Mouse (Mus musculus) kidney, adult 2 months (tissue): ENCODE data around the gene 4931417E11Rik. TPM values are rescaled to one million over a fixed set of nuclear protein-coding genes. Genes with fewer than 3 reads are reported as not detected.

ENCODE experiments used
- DNase-seq: peaks from one replicate; pipeline ENCODE4 v3.0.0; 2021
- H3K27ac ChIP-seq: fragments of 200-500 bp; 2 replicates; pipeline ENCODE4 v1.5.1; 2012; ENCODE audit warnings: low read depth, low read length, control low read depth, inconsistent platforms; ENCODE audit not compliant: insufficient read depth
- H3K27me3 ChIP-seq: fragments of 200-500 bp; replicated peaks from 2 replicates; pipeline ENCODE4 v1.6.1; 2012; ENCODE audit warnings: mild to moderate bottlenecking, moderate library complexity, low read length, inconsistent platforms; ENCODE audit not compliant: control insufficient read depth, insufficient read depth
- H3K36me3 ChIP-seq: fragments of 200-500 bp; 2 replicates; pipeline ENCODE4 v1.6.1; 2012; ENCODE audit warnings: mild to moderate bottlenecking, moderate library complexity, low read length, inconsistent platforms; ENCODE audit not compliant: control insufficient read depth, insufficient read depth
- H3K4me1 ChIP-seq: fragments of 200-500 bp; 2 replicates; pipeline ENCODE4 v1.6.1; 2011; ENCODE audit warnings: low read length; ENCODE audit not compliant: control insufficient read depth, insufficient read depth
- H3K4me3 ChIP-seq: fragments of 200-500 bp; 2 replicates; pipeline ENCODE4 v1.5.1; 2011; ENCODE audit warnings: mild to moderate bottlenecking, low read depth, low read length, control low read depth; ENCODE audit not compliant: insufficient read depth
- CTCF ChIP-seq: fragments of 200-500 bp; conservative IDR thresholded peaks from 2 replicates; pipeline ENCODE4 v1.5.1; 2011; ENCODE audit warnings: low read depth, mild to moderate bottlenecking, control low read depth, low read length, moderate library complexity, mixed read lengths; ENCODE audit not compliant: insufficient read depth, insufficient read length
- POLR2A ChIP-seq: fragments of 200-500 bp; IDR thresholded peaks from one replicate; pipeline ENCODE4 v1.6.1; 2011; ENCODE audit warnings: low read depth, low read length, control low read depth
- WGBS: fragments of 180-500 bp; shearing (Covaris S2); methylation state at CpG from one replicate; pipeline ENCODE4 v1.1.7; 2018; 5-methylcytosine and 5-hydroxymethylcytosine counted together
- polyA plus RNA-seq: library from polyadenylated mRNA; depleted of rRNA; stranded (reverse); fragments of >200 nt; gene quantifications from 2 replicates; pipeline ENCODE4 v1.2.3, GENCODE M21; 2012; rRNA removed

The 4931417E11Rik gene
- polyA plus RNA-seq = 0.08 TPM in 1 of 2 replicates, not detected in the other

DNA sequence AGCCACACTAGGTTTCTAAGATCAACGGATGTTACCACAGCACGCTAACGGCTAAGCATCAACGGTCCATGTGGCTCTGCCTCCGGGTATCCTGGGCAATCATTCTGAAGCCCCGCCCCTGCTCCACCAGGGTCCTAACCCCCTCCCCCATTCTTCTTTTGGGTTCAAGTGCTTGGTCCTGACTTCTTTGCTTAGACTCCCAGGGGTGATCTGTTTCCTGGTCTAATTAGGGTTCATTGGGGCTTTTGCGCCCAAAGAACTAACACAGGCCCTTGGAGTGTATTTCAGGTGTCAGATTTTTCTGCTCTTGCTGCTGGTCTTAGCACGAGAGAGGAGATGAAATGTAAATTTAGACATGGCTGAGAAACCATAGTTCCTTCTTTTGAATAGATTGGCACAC lies at the start of gene 4931417E11Rik:
Gene 4931417E11Rik, minus strand, starts transcription at position 101 of the 400 bp plus-strand sequence.
- no peaks in the 10 kb centered on the region for H3K27me3 ChIP-seq
- 90% methylated on average over 8 of the region's 8 CpGs for WGBS
- no peaks in the 10 kb centered on the region for H3K36me3 ChIP-seq

DNA sequence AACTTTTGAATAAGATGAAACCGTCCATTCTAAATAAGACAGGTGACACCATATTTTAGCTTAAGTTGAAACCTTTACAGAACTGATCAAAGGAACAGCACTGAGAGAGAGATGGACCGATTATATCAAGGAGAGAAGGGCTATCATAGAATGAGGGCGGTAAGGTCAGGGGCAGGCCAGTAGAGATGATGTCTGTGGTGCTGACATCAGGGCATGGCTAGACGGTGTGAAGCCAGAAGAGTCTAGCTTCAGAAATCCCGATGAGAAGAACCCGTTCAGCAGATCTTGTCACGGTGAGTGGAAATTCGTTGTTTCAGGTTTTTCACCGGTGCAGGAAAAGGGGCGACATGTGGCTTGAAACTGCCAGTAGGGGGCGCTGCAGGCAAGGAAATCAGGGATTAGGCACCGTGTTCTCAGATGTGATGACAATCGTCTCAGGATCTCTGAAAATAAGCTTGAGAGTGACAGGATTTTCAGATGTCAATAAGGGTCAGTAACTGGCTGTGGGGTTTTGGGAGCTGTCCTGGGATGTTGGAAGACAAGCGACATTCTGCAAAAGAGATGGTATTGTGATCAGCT lies 48.4 kb upstream of the 4931417E11Rik start:
- no peaks in the 10 kb centered on the region for H3K27me3 ChIP-seq
- H3K36me3 ChIP-seq = no peaks in the 10 kb centered on the region
- H3K4me1 ChIP-seq = no peaks in the 10 kb centered on the region
- no peak overlapping the region for H3K4me3 ChIP-seq
- DNase-seq = peak; percentile 54
- TF ChIP-seq CTCF = peak; percentile 76
- TF ChIP-seq POLR2A = no peak
- WGBS = 25% methylated on average over 14 of the region's 14 CpGs
- H3K27ac ChIP-seq = no peak overlapping the region

More for the DNA sequence above, at the start of gene 4931417E11Rik:
- Histone ChIP-seq H3K27ac (no peak within 1 kb of the TSS), H3K4me3 (no peak within 1 kb of the TSS), H3K4me1 (0 out of 2 replicates have a peak, but pooled peaks cover 5% of the 10 kb centered on the region)
- DNase-seq = no peak
- TF ChIP-seq CTCF = no peak
- no peak for TF ChIP-seq POLR2A

DNA sequence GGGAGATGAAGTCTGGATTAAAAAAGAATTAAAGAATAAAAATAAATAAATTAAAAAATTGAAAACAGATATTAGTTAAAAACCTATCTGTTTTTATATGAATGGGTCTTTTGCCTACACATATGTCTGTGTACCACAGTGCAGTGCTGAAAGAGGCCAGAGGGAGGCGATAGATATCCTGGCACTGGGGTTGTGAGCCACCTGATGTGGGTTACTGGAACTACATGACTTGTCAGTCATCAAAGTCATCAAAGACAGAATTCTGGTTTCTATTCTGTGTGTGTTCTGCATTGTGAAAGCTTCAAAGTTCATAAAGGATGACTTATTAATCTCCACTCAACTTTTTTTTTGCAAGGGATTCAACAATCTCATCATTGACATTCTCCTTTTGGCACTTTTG lies 43.4 kb upstream of the 4931417E11Rik start:
- H3K4me1 ChIP-seq = no peaks in the 10 kb centered on the region
- TF ChIP-seq CTCF = peak; percentile 47; the same call in 1 of the 2 replicates
- no peak for TF ChIP-seq POLR2A
- peak; percentile 56 for DNase-seq

DNA sequence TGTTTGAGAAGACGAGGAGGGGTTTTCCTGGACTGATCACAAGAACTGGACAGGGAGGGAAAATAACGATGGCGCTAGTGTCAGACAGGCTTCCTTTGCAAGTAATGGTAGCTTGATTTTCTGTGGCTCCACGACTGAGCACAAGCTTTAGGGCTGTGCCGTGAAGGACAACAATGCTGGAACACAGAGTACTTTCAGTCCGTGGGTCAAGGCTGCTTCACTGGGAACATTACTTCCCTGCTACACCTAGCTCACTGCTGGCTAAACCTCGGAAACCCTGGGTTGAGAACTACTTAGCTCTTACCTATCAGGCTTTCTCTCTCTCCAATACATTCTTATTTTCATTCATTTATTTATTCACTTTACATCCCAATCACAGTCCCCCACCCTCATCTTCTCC lies 30.2 kb upstream of the 4931417E11Rik start:
- no peak for TF ChIP-seq CTCF
- no peak for TF ChIP-seq POLR2A
- no peaks in the 10 kb centered on the region for H3K4me1 ChIP-seq
- H3K36me3 ChIP-seq = no peaks in the 10 kb centered on the region
- H3K27ac ChIP-seq = no peak overlapping the region
- no peak for DNase-seq
- no peak overlapping the region for H3K4me3 ChIP-seq
- 83% methylated on average over 7 of the region's 7 CpGs for WGBS
- no peaks in the 10 kb centered on the region for H3K27me3 ChIP-seq

More for the DNA sequence above, 43.4 kb upstream of the 4931417E11Rik start:
- no peak overlapping the region for H3K4me3 ChIP-seq
- no peak overlapping the region for H3K27ac ChIP-seq
- WGBS = 27% methylated on average over 1 of the region's 1 CpGs
- no peaks in the 10 kb centered on the region for H3K27me3 ChIP-seq
- no peaks in the 10 kb centered on the region for H3K36me3 ChIP-seq

DNA sequence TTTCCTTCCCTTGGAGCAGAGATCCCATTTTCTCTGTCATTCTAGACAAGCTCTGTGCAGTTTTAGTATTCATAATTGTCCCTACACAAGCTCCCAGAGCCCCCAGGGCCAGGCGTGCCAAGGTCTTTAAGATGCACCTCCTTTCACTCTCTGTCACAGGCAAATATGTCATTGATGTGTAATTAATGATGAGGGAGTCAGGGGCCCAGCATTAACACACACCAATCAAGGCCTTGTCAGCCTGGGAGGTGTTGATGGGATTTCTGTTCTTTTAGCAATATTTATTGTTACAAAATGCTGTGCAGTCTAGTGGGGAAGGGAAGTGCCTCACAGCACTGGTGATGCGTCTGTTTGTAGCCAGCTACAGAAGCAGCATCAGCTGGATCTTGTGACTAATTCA lies 27.9 kb upstream of the 4931417E11Rik start:
- WGBS = 51% methylated on average over 2 of the region's 2 CpGs
- TF ChIP-seq POLR2A (no peak), CTCF (no peak)
- H3K4me1 ChIP-seq = no peaks in the 10 kb centered on the region
- no peaks in the 10 kb centered on the region for H3K36me3 ChIP-seq
- no peak for DNase-seq
- no peak overlapping the region for H3K27ac ChIP-seq
- no peak overlapping the region for H3K4me3 ChIP-seq
- no peaks in the 10 kb centered on the region for H3K27me3 ChIP-seq

DNA sequence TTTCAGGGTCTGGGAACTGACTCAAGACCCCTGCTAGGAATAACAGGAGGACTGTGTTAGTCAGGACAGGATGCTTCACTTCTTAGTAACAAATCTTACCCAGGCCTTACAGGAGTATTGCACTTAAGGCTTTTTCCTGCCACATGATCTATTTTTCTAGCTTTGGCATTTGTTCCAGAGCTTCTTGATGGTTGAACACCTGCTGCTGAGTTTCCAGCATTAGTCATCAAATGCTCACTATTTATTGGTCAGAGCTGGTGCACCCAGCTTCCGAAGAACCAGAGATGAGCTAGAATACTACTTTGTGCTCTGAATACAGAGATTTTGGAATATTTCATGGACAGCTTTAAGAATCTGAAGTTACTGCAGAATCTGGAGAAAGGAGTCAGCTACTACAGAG lies 21.1 kb upstream of the 4931417E11Rik start:
- no peak for DNase-seq
- TF ChIP-seq POLR2A (no peak), CTCF (no peak)
- Histone ChIP-seq H3K36me3 (no peaks in the 10 kb centered on the region), H3K27me3 (no peaks in the 10 kb centered on the region), H3K4me1 (no peaks in the 10 kb centered on the region), H3K4me3 (no peak overlapping the region), H3K27ac (no peak overlapping the region)
- WGBS = 94% methylated on average over 1 of the region's 1 CpGs

DNA sequence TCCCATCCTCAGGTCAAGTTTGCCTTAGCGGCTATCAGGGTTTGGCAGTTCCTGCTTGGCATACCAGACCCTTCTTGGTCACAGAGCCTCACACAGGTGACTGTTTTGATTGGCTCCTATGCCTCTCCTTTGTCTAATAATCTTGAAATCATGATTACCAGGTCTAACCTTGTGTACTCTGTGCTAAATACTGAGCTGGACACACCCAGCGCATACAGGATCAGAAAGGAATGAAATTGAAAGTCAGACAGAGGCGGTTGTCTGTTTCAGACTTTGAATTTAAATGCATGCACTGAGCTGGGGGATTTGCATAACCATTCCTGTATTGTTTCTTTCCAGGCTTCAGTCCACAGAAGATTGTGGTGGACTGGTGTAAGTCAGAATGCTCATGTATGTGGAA lies 16.1 kb upstream of the 4931417E11Rik start:
- H3K4me1 ChIP-seq = no peaks in the 10 kb centered on the region
- no peaks in the 10 kb centered on the region; the same call in 1 of the 2 replicates for H3K27me3 ChIP-seq
- WGBS = 83% methylated on average over 3 of the region's 3 CpGs
- no peak for DNase-seq
- no peaks in the 10 kb centered on the region for H3K36me3 ChIP-seq
- H3K4me3 ChIP-seq = no peak overlapping the region
- H3K27ac ChIP-seq = no peak overlapping the region
- TF ChIP-seq POLR2A (no peak), CTCF (no peak)
